Mouse (Mus musculus): Measurements from ENCODE around the gene Pla2g6.

DNA sequence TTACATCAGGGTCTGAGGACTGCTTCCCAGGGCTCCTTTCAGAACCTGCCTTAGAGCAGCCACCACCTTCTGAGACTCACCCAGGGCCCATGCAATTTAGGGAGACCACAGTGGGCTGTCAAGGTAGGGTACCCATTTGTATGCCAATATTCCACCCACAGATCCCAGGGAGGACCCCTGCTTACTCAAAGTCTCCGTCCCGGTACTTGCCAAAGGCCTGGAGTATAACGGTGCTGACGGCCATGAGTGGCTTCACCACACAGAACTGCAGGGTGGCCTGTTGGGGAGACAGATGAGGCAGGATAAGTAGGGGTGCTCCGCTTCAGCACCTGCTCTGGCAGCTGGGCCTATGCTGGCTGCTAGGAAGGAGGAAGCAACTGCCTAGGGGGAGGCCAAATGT lies 38.2 kb upstream of the Pla2g6 start:
- TF ChIP-seq CTCF (IDR thresholded peaks at IDR 0.05; ENCODE audit: control insufficient read depth, insufficient read depth, insufficient replicate concordance, low read depth, low read length) (no peak), POLR2A (IDR thresholded peaks at IDR 0.05; ENCODE audit: control insufficient read depth, low read depth, low read length) (no peak)

Data from testis, adult 2 months (tissue).